Mouse (Mus musculus) MEL (cell line): ENCODE measurements around the gene Stra6. TPM values are rescaled to one million over a fixed set of nuclear protein-coding genes. Genes with fewer than 3 reads are reported as not detected.

Source experiments
- DNase-seq: peaks from one replicate; pipeline ENCODE4 v3.0.0; 2011; ENCODE audit warnings: low read depth, low spot score
- H3K27ac ChIP-seq: 2 replicates; pipeline ENCODE4 v1.5.1; 2012; ENCODE audit warnings: low read depth, mild to moderate bottlenecking, control low read depth, low read length, moderate library complexity; ENCODE audit not compliant: control insufficient read depth
- H3K27me3 ChIP-seq, 2 experiments: fragments of 150-350 bp in 1 of 2; sonication (generic) in 1 of 2; 2 replicates each; pipeline ENCODE4 v1.6.1; 2012; ENCODE audit warnings: low read length in 2 of 2, mild to moderate bottlenecking in 2 of 2, improper control_type of control experiment in 1 of 2, moderate library complexity in 1 of 2; ENCODE audit not compliant: insufficient read depth in 2 of 2, control insufficient read depth in 1 of 2
- H3K36me3 ChIP-seq, 2 experiments: 2 replicates each; pipeline ENCODE4 v1.6.1; 2012 to 2014; ENCODE audit warnings: low read length in 2 of 2, improper control_type of control experiment in 1 of 2, inconsistent platforms in 1 of 2, mild to moderate bottlenecking in 1 of 2; ENCODE audit not compliant: insufficient read depth in 2 of 2, control insufficient read depth in 1 of 2
- H3K4me1 ChIP-seq, 2 experiments: fragments of 150-350 bp in 1 of 2; sonication (generic) in 1 of 2; 2 replicates each; pipeline ENCODE4 v1.6.1; 2012; ENCODE audit warnings: low read length in 2 of 2, improper control_type of control experiment in 1 of 2, mild to moderate bottlenecking in 1 of 2; ENCODE audit not compliant: insufficient read depth in 2 of 2, control insufficient read depth in 1 of 2
- H3K4me3 ChIP-seq, 2 experiments: fragments of 150-350 bp in 1 of 2; sonication (generic) in 1 of 2; 2 replicates each; pipeline ENCODE4 v1.5.1; 2012; ENCODE audit warnings: low read depth in 2 of 2, low read length in 2 of 2, mild to moderate bottlenecking in 2 of 2, moderate library complexity in 2 of 2, control low read depth in 1 of 2, improper control_type of control experiment in 1 of 2; ENCODE audit not compliant: control insufficient read depth in 1 of 2, insufficient read depth in 1 of 2
- H3K79me2 ChIP-seq: 2 replicates; pipeline ENCODE4 v1.6.1; 2012; ENCODE audit warnings: mild to moderate bottlenecking, low read length, moderate library complexity; ENCODE audit not compliant: control insufficient read depth, poor library complexity, insufficient read depth
- H3K9ac ChIP-seq: 2 replicates; pipeline ENCODE4 v1.6.1; 2012; ENCODE audit warnings: low read depth, mild to moderate bottlenecking, control low read depth, low read length, moderate library complexity; ENCODE audit not compliant: control insufficient read depth, poor library complexity, severe bottlenecking
- H3K9me3 ChIP-seq: fragments of 150-350 bp; sonication (generic); replicated peaks from 2 replicates; pipeline ENCODE4 v1.6.1; 2012; ENCODE audit warnings: mild to moderate bottlenecking, low read length, improper control_type of control experiment, moderate library complexity; ENCODE audit not compliant: insufficient read depth
- CHD1 ChIP-seq: IDR thresholded peaks from 2 replicates; pipeline ENCODE4 v1.6.1; 2012; ENCODE audit warnings: low read depth, mild to moderate bottlenecking, inconsistent platforms, low read length, improper control_type of control experiment
- CHD2 ChIP-seq: IDR thresholded peaks from 2 replicates; pipeline ENCODE4 v1.6.1; 2011; ENCODE audit warnings: low read length, improper control_type of control experiment
- CTCF ChIP-seq, 3 experiments: IDR thresholded peaks in 2 of 3; conservative IDR thresholded peaks in 1 of 3; 2 replicates each; pipeline ENCODE4 v1.5.1; 2011 to 2012; ENCODE audit warnings: low read length in 3 of 3, low read depth in 2 of 3, mild to moderate bottlenecking in 2 of 3, improper control_type of control experiment in 1 of 3, inconsistent platforms in 1 of 3, mixed read lengths in 1 of 3, moderate library complexity in 1 of 3; ENCODE audit not compliant: control insufficient read depth in 1 of 3, insufficient read depth in 1 of 3, poor library complexity in 1 of 3, severe bottlenecking in 1 of 3
- E2F4 ChIP-seq: IDR thresholded peaks from 2 replicates; pipeline ENCODE4 v1.6.1; 2011; ENCODE audit warnings: low read depth, low read length, improper control_type of control experiment, borderline replicate concordance
- EP300 ChIP-seq, 2 experiments: IDR thresholded peaks; 2 replicates each; pipeline ENCODE4 v1.6.1; 2011; ENCODE audit warnings: improper control_type of control experiment in 2 of 2, low read length in 2 of 2, low read depth in 1 of 2, mild to moderate bottlenecking in 1 of 2
- ETS1 ChIP-seq: IDR thresholded peaks from 2 replicates; pipeline ENCODE4 v1.6.1; 2012; ENCODE audit warnings: low read depth, mild to moderate bottlenecking, inconsistent platforms, low read length, improper control_type of control experiment, moderate library complexity
- GABPA ChIP-seq: IDR thresholded peaks from 2 replicates; pipeline ENCODE4 v1.6.1; 2012; ENCODE audit warnings: low read depth, mild to moderate bottlenecking, inconsistent platforms, low read length, improper control_type of control experiment, moderate library complexity
- HCFC1 ChIP-seq: IDR thresholded peaks from 2 replicates; pipeline ENCODE4 v1.6.1; 2012; ENCODE audit warnings: low read depth, mild to moderate bottlenecking, inconsistent platforms, low read length, improper control_type of control experiment, moderate library complexity
- JUND ChIP-seq: IDR thresholded peaks from 2 replicates; pipeline ENCODE4 v1.6.1; 2011; ENCODE audit warnings: low read depth, mild to moderate bottlenecking, improper control_type of control experiment, low read length
- MAFK ChIP-seq: IDR thresholded peaks from 2 replicates; pipeline ENCODE4 v1.6.1; 2011; ENCODE audit warnings: low read depth, mild to moderate bottlenecking, low read length, improper control_type of control experiment, borderline replicate concordance
- MEF2A ChIP-seq: IDR thresholded peaks from 2 replicates; pipeline ENCODE4 v1.6.1; 2014; ENCODE audit warnings: low read depth, mild to moderate bottlenecking, inconsistent platforms, low read length, improper control_type of control experiment; ENCODE audit not compliant: poor library complexity, insufficient replicate concordance, severe bottlenecking; ENCODE audit errors: extremely low read depth
- MXI1 ChIP-seq: IDR thresholded peaks from 2 replicates; pipeline ENCODE4 v1.6.1; 2011; ENCODE audit warnings: mild to moderate bottlenecking, low read depth, low read length, improper control_type of control experiment
- NELFE ChIP-seq: IDR thresholded peaks from 2 replicates; pipeline ENCODE4 v1.6.1; 2011; ENCODE audit warnings: low read depth, low read length, improper control_type of control experiment
- NRF1 ChIP-seq: IDR thresholded peaks from 2 replicates; pipeline ENCODE4 v1.6.1; 2014; ENCODE audit warnings: low read depth, mild to moderate bottlenecking, inconsistent platforms, low read length, improper control_type of control experiment, moderate library complexity; ENCODE audit not compliant: poor library complexity, insufficient read depth, severe bottlenecking
- POLR2AphosphoS2 ChIP-seq: IDR thresholded peaks from 2 replicates; pipeline ENCODE4 v1.6.1; 2011; ENCODE audit warnings: low read length, improper control_type of control experiment
- POLR2AphosphoS5 ChIP-seq: IDR thresholded peaks from 2 replicates; pipeline ENCODE4 v1.6.1; 2012; ENCODE audit warnings: low read depth, borderline replicate concordance, mild to moderate bottlenecking, inconsistent platforms, low read length, moderate library complexity, mixed read lengths
- RAD21 ChIP-seq: IDR thresholded peaks from 2 replicates; pipeline ENCODE4 v1.6.1; 2011; ENCODE audit warnings: mild to moderate bottlenecking, low read depth, low read length, improper control_type of control experiment
- RCOR1 ChIP-seq: IDR thresholded peaks from 2 replicates; pipeline ENCODE4 v1.6.1; 2012; ENCODE audit warnings: low read depth, mild to moderate bottlenecking, inconsistent platforms, low read length, improper control_type of control experiment
- TAL1 ChIP-seq: IDR thresholded peaks from 2 replicates; pipeline ENCODE4 v1.6.1; 2012; ENCODE audit warnings: mild to moderate bottlenecking, inconsistent platforms, low read length, moderate library complexity, mixed read lengths
- TBP ChIP-seq: IDR thresholded peaks from 2 replicates; pipeline ENCODE4 v1.8.0; 2011; ENCODE audit warnings: low read depth, low read length, improper control_type of control experiment
- TCF12 ChIP-seq: IDR thresholded peaks from 2 replicates; pipeline ENCODE4 v1.6.1; 2014; ENCODE audit warnings: low read depth, mild to moderate bottlenecking, inconsistent platforms, low read length, improper control_type of control experiment, moderate library complexity
- UBTF ChIP-seq: IDR thresholded peaks from 2 replicates; pipeline ENCODE4 v1.6.1; 2012; ENCODE audit warnings: low read depth, mild to moderate bottlenecking, inconsistent platforms, low read length, improper control_type of control experiment, moderate library complexity, borderline replicate concordance; ENCODE audit not compliant: insufficient read depth
- USF1 ChIP-seq: IDR thresholded peaks from 2 replicates; pipeline ENCODE4 v1.6.1; 2014; ENCODE audit warnings: low read depth, mild to moderate bottlenecking, inconsistent platforms, low read length, improper control_type of control experiment, moderate library complexity
- ZMIZ1 ChIP-seq: IDR thresholded peaks from 2 replicates; pipeline ENCODE4 v1.6.1; 2012; ENCODE audit warnings: low read depth, mild to moderate bottlenecking, inconsistent platforms, low read length, improper control_type of control experiment, moderate library complexity
- ZNF384 ChIP-seq: IDR thresholded peaks from 2 replicates; pipeline ENCODE4 v1.6.1; 2012; ENCODE audit warnings: low read depth, mild to moderate bottlenecking, inconsistent platforms, low read length, improper control_type of control experiment
- polyA plus RNA-seq, 2 experiments: library from polyadenylated mRNA; stranded (reverse) in 1 of 2; unstranded in 1 of 2; fragments of >175 nt in 1 of 2; fragments of >200 nt in 1 of 2; gene quantifications; 2 replicates each; pipeline versions ENCODE4 v1.2.1 to v1.2.4; 2012; ENCODE audit warnings: low replicate concordance in 2 of 2, low read depth in 1 of 2; ENCODE audit not compliant: insufficient read length in 2 of 2, insufficient read depth in 1 of 2, missing spikeins in 1 of 2
- total RNA-seq: library from RNA; depleted of rRNA; stranded (reverse); fragments of 300-350 nt; gene quantifications from 2 replicates; pipeline ENCODE4 v1.2.3, GENCODE M21; 2012

Stra6 gene
- total and polyA plus RNA-seq, 3 experiments = not detected

DNA sequence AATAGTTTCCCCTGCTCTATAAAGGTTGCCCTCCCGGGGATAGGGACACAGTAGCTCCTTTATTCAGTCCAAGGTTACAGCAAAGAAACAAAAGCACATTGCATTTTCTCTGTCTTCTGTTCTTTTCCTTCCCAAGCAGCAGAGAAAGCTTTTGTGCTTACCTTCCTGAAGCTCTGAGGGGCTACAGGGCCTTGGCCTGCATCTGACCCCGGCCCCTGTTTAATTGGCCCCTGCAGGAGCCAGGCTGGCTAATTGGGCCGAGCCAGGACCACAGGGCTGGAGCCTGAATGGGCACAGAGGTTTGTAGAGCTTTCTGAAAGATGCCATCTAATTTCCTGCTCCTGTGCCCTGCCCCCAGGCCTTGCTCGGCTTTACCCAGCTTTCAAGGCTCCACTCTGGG, 22.6 kb upstream of the Stra6 start:
- Histone ChIP-seq H3K27ac (no peak overlapping the region), H3K27me3 (peaks cover 0 to 8% of the 10 kb centered on the region in 2 experiments; a peak in 3 of 4 replicates), H3K9me3 (no peaks in the 10 kb centered on the region), H3K9ac (no peak overlapping the region), H3K36me3 (no peaks in the 10 kb centered on the region), H3K79me2 (no peaks in the 10 kb centered on the region), H3K4me1 (no peaks in the 10 kb centered on the region), H3K4me3 (no peak overlapping the region)
- no peak for DNase-seq
- TF ChIP-seq POLR2AphosphoS5 = no peak
- TF ChIP-seq GABPA = no peak
- TF ChIP-seq JUND = no peak
- no peak for TF ChIP-seq E2F4
- TF ChIP-seq NELFE = no peak
- TF ChIP-seq CHD1 = no peak
- no peak for TF ChIP-seq ZMIZ1
- TF ChIP-seq, all 39 proteins: peak for 0

DNA sequence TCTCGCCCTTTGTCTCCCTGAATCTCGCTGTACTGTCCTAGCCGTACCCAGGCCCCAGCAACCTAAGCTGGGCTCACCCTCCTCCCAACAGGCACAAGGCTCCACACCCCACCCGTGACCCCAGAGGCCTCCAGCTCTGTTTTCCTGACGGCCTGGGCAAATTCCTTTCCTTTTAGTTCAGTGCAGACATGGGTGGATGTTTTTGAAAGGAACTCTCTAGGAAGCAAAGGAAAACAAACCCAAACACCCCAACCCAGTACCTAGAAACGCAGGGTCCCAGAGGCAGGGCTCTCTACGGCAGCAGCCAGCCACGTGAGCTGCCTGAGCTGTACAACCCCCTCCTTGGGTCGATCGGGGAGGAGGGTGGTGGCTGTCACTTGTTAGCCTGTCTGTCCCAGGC, 21.2 kb upstream of the Stra6 start:
- Histone ChIP-seq H3K27ac (no peak overlapping the region), H3K27me3 (peaks cover 0 to 10% of the 10 kb centered on the region in 2 experiments; a peak in 3 of 4 replicates), H3K79me2 (no peaks in the 10 kb centered on the region)

DNA sequence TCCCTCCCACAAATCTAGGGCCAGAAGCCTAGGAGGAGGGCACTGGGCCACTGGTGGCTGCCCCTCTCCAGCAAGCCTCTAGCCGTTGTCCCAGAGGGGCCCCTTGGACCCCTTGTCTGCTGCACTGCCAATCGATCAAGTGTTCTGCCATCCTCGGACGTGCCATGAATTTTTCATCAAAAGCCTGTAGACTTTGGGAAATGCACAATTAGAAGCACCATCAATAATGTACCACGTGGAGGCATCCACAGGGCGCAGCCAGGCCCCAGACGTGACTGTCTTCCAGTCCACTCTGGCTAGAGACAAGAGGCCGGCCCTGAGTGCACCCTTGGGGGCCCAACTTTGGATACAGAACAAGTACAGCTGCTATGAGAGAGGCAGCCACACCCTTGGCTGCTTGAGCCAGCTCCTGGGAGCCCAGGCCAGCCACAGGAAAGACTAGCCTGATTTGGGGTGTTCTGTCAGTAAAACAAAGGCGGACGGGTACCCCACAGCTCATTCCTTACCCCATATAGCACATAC, 20.0 kb upstream of the Stra6 start:
- H3K27me3 ChIP-seq = peaks cover 0 to 10% of the 10 kb centered on the region in 2 experiments
- H3K27ac ChIP-seq = no peak overlapping the region
- TF ChIP-seq CHD2 (no peak), E2F4 (no peak), ETS1 (no peak), HCFC1 (no peak), TBP (no peak), MAFK (no peak), CHD1 (no peak), POLR2AphosphoS5 (no peak), MXI1 (no peak), TCF12 (no peak), USF1 (no peak), UBTF (no peak), NRF1 (no peak), TAL1 (no peak)
- H3K4me3 ChIP-seq = no peak overlapping the region
- DNase-seq = no peak
- no peaks in the 10 kb centered on the region for H3K9me3 ChIP-seq
- H3K9ac ChIP-seq = no peak overlapping the region
- no peaks in the 10 kb centered on the region for H3K36me3 ChIP-seq
- no peaks in the 10 kb centered on the region for H3K4me1 ChIP-seq
- H3K79me2 ChIP-seq = no peaks in the 10 kb centered on the region

More for the DNA sequence above, 21.2 kb upstream of the Stra6 start:
- TF ChIP-seq POLR2AphosphoS2 (no peak), RCOR1 (no peak), CTCF (IDR thresholded peaks at IDR 0.05 in 2 of 3, conservative IDR thresholded peaks at IDR 0.05 in 1 of 3; ENCODE audit: control insufficient read depth in 1 of 3, insufficient read depth in 1 of 3, low read depth in 2 of 3, low read length in 3 of 3, poor library complexity in 1 of 3, severe bottlenecking in 1 of 3) (no peak), RAD21 (no peak), USF1 (no peak), ZNF384 (no peak), ETS1 (no peak), EP300 (IDR thresholded peaks at IDR 0.05; ENCODE audit: low read depth in 1 of 2, low read length in 2 of 2) (no peak), MEF2A (no peak), JUND (no peak), TBP (no peak)
- H3K4me1 ChIP-seq = no peaks in the 10 kb centered on the region
- H3K9ac ChIP-seq = no peak overlapping the region
- no peaks in the 10 kb centered on the region for H3K9me3 ChIP-seq
- no peak for DNase-seq
- H3K36me3 ChIP-seq = no peaks in the 10 kb centered on the region
- H3K4me3 ChIP-seq = no peak overlapping the region
